Mouse (Mus musculus) embryonic fibroblast, embryonic 13.5 days (primary cell): ENCODE measurements around the gene Zfp53. TPM values are rescaled to one million over a fixed set of nuclear protein-coding genes. Genes with fewer than 3 reads are reported as not detected.
"Not testable (repeated sequence)": the region's sequence is repeated elsewhere in the genome, so short reads cannot be mapped to it uniquely, and the experiment has no call there.

Experiments
- H3K27ac ChIP-seq: 2 replicates; pipeline ENCODE4 v1.5.1; 2012; ENCODE audit warnings: low read length, control low read depth, inconsistent platforms; ENCODE audit not compliant: insufficient read depth
- H3K4me1 ChIP-seq: 2 replicates; pipeline ENCODE4 v1.6.1; 2011; ENCODE audit warnings: low read length; ENCODE audit not compliant: control insufficient read depth, insufficient read depth
- H3K4me3 ChIP-seq: 2 replicates; pipeline ENCODE4 v1.5.1; 2011; ENCODE audit warnings: mild to moderate bottlenecking, control low read depth, low read length; ENCODE audit not compliant: insufficient read depth
- CTCF ChIP-seq: IDR thresholded peaks from 2 replicates; pipeline ENCODE4 v1.5.1; 2011; ENCODE audit warnings: mild to moderate bottlenecking, control low read depth, low read length, moderate library complexity, borderline replicate concordance; ENCODE audit not compliant: insufficient read depth
- POLR2A ChIP-seq: IDR thresholded peaks from 2 replicates; pipeline ENCODE4 v1.6.1; 2011; ENCODE audit warnings: low read depth, mild to moderate bottlenecking, control low read depth, low read length, moderate library complexity
- polyA plus RNA-seq: library from polyadenylated mRNA; stranded (reverse); fragments of >200 nt; gene quantifications from 2 replicates; pipeline ENCODE4 v1.2.4, GENCODE M21; 2011; ENCODE audit warnings: low read depth; ENCODE audit not compliant: missing spikeins, insufficient read length

The Zfp53 gene
- polyA plus RNA-seq, 1 experiment, result 10.8 TPM

GRCm38 (mm10) chr17:21478103-21478777, 10.6 kb upstream of the Zfp53 start:
- peak overlapping the region; percentile 93 for H3K27ac ChIP-seq
- TF ChIP-seq POLR2A, result peak; percentile 53
- not testable (repeated sequence) for H3K4me3 ChIP-seq, H3K4me1 ChIP-seq

DNA sequence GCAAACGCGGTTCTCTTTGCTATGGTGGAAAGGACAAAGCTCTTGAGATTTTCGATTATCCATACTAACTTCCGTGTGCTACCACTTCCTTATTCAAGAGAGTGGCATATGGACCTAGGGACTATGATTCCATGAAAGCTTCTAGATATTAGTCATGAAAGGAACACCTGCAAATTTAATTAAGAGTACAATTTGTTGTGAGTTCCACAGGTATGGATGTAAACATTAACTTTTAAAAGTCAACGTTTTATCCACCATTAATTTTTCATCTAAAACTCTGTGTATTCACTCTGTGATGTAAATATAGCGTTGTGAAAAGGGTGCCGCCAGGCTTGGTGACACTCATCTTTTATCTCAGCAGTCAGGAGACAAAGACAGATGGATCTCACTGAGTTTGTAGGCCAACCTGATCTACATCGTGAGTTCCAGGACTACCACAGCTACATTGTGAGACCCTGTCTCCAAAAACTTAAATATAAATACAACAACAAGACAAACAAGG, 753 bp downstream of the Zfp53 start:
- H3K4me1 ChIP-seq, result no peaks in the 10 kb centered on the region
- peak overlapping the region; percentile 82 for H3K4me3 ChIP-seq
- peak overlapping the region; percentile 6; the same call in 1 of the 2 replicates for H3K27ac ChIP-seq
- TF ChIP-seq POLR2A (0 out of 2 replicates have a peak, but pooled peaks have one; percentile 18), CTCF (no peak)

DNA sequence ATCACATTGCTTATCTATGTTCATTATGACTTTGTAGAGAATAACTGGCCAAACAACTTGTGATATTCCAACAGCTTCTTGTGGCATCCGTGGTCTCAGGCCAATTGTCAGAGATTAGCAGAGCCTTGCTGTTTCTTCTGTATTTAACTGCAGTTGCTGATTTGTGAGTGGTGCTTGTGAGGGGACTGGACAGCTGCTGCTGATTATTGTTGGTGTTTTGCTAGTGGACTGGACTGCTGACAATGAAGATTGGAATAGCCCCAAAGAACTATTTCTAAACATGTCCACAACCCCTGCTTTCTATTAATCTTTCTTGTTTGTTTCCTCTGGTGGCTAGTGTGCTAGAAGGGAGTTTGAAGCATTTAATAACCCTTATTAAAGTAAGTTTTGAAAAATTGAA, 12.6 kb downstream of the Zfp53 start:
- Histone ChIP-seq H3K27ac (no peak overlapping the region), H3K4me3 (no peak overlapping the region), H3K4me1 (no peaks in the 10 kb centered on the region)
- TF ChIP-seq CTCF (no peak), POLR2A (no peak)

- no peaks in the 10 kb centered on the region for H3K4me1 ChIP-seq
- H3K4me3 ChIP-seq, result no peak overlapping the region
- H3K27ac ChIP-seq, result no peak overlapping the region
- TF ChIP-seq POLR2A, result no peak
- TF ChIP-seq CTCF, result no peak
Observed at GRCm38 (mm10) chr17:21504524-21504923, 15.7 kb downstream of the Zfp53 start.

DNA sequence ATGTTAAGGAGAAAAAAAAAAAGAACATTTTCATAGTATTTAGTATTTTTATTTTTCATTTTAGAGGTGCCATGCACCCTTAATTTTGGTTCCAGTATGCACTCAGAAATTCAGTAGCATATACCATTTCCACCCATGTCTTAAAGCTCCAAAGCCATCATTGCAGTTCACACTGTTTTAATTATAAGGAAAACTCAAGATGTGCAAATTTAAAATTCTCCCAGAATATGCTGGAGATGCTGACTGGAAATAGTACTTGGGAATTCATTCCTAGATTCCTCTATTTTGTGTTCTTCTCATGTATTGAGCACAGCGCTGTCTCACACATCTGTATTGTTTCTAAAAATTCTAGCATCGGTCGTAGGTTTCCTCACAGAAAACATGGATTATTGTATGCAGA, 17.5 kb downstream of the Zfp53 start:
- no peak overlapping the region for H3K27ac ChIP-seq
- H3K4me3 ChIP-seq, result no peak overlapping the region
- no peak for TF ChIP-seq CTCF
- no peak for TF ChIP-seq POLR2A
- H3K4me1 ChIP-seq, result no peaks in the 10 kb centered on the region

DNA sequence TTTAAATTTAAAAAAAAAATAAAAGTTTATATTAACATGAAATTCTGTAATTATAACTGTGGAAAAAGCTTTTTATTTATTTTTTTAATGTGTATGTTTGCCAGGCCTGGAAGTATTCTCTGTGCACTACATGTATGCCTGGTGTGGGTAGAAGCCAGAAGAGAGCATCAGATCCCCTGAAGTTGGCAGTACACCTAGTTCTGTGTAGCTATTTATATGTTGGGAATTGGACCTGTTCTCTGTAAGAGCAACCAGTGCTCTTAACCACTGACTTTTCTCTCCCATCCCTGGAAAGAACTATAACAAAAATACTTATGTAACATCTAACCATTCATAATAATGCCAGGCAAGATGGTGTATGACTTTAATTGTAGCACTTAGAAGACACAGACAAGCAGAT, 21.0 kb downstream of the Zfp53 start:
- no peak overlapping the region for H3K4me3 ChIP-seq
- no peak for TF ChIP-seq CTCF
- TF ChIP-seq POLR2A, result no peak
- no peaks in the 10 kb centered on the region for H3K4me1 ChIP-seq

DNA sequence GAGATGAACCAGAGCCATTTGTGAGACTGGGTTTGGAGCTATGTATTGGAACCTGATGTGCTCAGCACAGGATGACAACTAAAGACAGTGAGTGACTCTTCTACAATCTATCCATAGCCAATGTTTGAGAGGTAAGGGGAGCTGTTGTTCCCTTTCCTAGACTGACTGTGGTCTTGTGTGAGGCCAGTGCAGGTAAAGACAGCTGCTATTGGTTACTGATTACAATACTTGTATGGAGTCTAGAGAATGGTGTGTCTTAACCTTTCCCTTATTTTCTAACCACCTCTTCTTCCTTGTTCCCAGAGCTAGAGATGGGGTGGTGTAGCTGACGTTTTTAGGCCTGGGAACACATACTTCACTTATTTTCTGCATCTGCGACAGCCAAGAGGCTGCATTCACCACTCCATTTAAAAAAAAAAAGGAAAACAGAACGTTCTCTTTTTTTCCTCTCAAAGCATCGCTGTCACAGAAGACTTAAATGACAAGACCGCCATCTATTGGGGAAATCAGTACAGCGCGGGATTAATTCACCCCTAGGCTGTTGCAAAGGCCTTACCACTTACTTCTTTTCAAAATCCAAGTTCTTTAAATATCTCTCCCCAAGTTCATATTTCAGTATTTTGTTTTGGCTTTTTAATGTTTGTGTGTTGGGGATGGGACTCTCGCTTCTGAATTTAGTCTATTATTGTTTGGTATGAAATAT, 26.8 kb downstream of the Zfp53 start:
- TF ChIP-seq CTCF (no peak), POLR2A (no peak)
- peak overlapping the region; percentile 99 for H3K27ac ChIP-seq
- no peak overlapping the region for H3K4me3 ChIP-seq
- H3K4me1 ChIP-seq, result peaks cover 4% of the 10 kb centered on the region

More for the DNA sequence above, 21.0 kb downstream of the Zfp53 start:
- no peak overlapping the region for H3K27ac ChIP-seq

- H3K4me3 ChIP-seq, result peak overlapping the region; percentile 66
- peak overlapping the region; percentile 99 for H3K27ac ChIP-seq
- peaks cover 4% of the 10 kb centered on the region for H3K4me1 ChIP-seq
- peak; percentile 78 for TF ChIP-seq POLR2A
- no peak for TF ChIP-seq CTCF
Observed at GRCm38 (mm10) chr17:21516201-21517129, 27.7 kb downstream of the Zfp53 start.

GRCm38 (mm10) chr17:21517130-21517671, 28.4 kb downstream of the Zfp53 start:
- peak overlapping the region; percentile 99 for H3K27ac ChIP-seq
- H3K4me3 ChIP-seq, result peak overlapping the region; percentile 66
- TF ChIP-seq POLR2A (no peak), CTCF (no peak)
- H3K4me1 ChIP-seq, result peaks cover 4% of the 10 kb centered on the region
